Mouse (Mus musculus) embryonic facial prominence, embryonic 14.5 days (tissue): ENCODE measurements around the gene Zfp385b. TPM values are rescaled to one million over a fixed set of nuclear protein-coding genes. Genes with fewer than 3 reads are reported as not detected.

Experiments
- ATAC-seq: fragments of 200-750 bp; cut with Nextera tagmentation; 2 replicates; pipeline ENCODE4 v1.8.0; 2017; ENCODE audit warnings: low read depth, moderate number of reproducible peaks, moderate TSS enrichment
- DNase-seq: peaks from one replicate; pipeline ENCODE4 v3.0.0-alpha.2; 2015; ENCODE audit warnings: low spot score
- H3K27ac ChIP-seq: fragments of 300-500 bp; sonication (generic); replicated peaks from 2 replicates; pipeline ENCODE4 v1.5.1; 2014; ENCODE audit warnings: low read depth, mild to moderate bottlenecking, low read length, moderate library complexity
- H3K27me3 ChIP-seq: fragments of 300-500 bp; sonication (generic); replicated peaks from 2 replicates; pipeline ENCODE4 v1.6.1; 2014; ENCODE audit warnings: low read length; ENCODE audit not compliant: control insufficient read depth, insufficient read depth
- H3K36me3 ChIP-seq: fragments of 300-500 bp; sonication (generic); 2 replicates; pipeline ENCODE4 v1.6.1; 2014; ENCODE audit warnings: low read length, mixed read lengths; ENCODE audit not compliant: control insufficient read depth, insufficient read depth
- H3K4me1 ChIP-seq: fragments of 300-500 bp; sonication (generic); 2 replicates; pipeline ENCODE4 v1.6.1; 2014; ENCODE audit warnings: antibody characterized with exemption, low read length; ENCODE audit not compliant: control insufficient read depth, insufficient read depth
- H3K4me2 ChIP-seq: fragments of 300-500 bp; sonication (generic); 2 replicates; pipeline ENCODE4 v1.6.1; 2014; ENCODE audit warnings: low read depth, mild to moderate bottlenecking, low read length, moderate library complexity, mixed read lengths
- H3K4me3 ChIP-seq: fragments of 300-500 bp; sonication (generic); 2 replicates; pipeline ENCODE4 v1.5.1; 2014; ENCODE audit warnings: low read depth, mild to moderate bottlenecking, low read length
- H3K9ac ChIP-seq: fragments of 300-500 bp; sonication (generic); 2 replicates; pipeline ENCODE4 v1.6.1; 2014; ENCODE audit warnings: low read depth, mild to moderate bottlenecking, low read length, moderate library complexity, mixed read lengths
- H3K9me3 ChIP-seq: fragments of 300-500 bp; sonication (generic); 2 replicates; pipeline ENCODE4 v1.6.1; 2016; ENCODE audit warnings: low read length; ENCODE audit not compliant: control insufficient read depth
- WGBS: fragments of 180-500 bp; shearing (Covaris S2); extraction: QIAGEN DNeasy Blood & Tissue Kit; methylation state at CpG from one replicate; pipeline ENCODE4 v1.1.7; 2014; 5-methylcytosine and 5-hydroxymethylcytosine counted together
- polyA plus RNA-seq: library from polyadenylated mRNA; unstranded; fragments of >200 nt; fragmentation: Nextera tagmentation; extraction: Ambion mirVana; gene quantifications from 2 replicates; pipeline ENCODE4 v1.2.1, GENCODE M21; 2014

Gene Zfp385b
- polyA plus RNA-seq, 1 experiment from 2014 or later: 8.9 TPM

GRCm38 (mm10) chr2:77801430-77801829, 18.0 kb downstream of the Zfp385b start:
- Histone ChIP-seq H3K9me3 (no peaks in the 10 kb centered on the region), H3K27ac (no peak overlapping the region), H3K9ac (no peak overlapping the region), H3K36me3 (no peaks in the 10 kb centered on the region), H3K4me2 (no peak overlapping the region), H3K4me3 (no peak overlapping the region), H3K4me1 (no peaks in the 10 kb centered on the region), H3K27me3 (no peaks in the 10 kb centered on the region)
- 74% methylated on average over 4 of the region's 4 CpGs for WGBS
- ATAC-seq (no peak), DNase-seq (no peak)

- DNase-seq (no peak), ATAC-seq (no peak)
- Histone ChIP-seq H3K4me2 (no peak overlapping the region), H3K27ac (no peak overlapping the region), H3K27me3 (no peaks in the 10 kb centered on the region), H3K4me3 (no peak overlapping the region), H3K36me3 (no peaks in the 10 kb centered on the region), H3K4me1 (no peaks in the 10 kb centered on the region), H3K9ac (no peak overlapping the region), H3K9me3 (no peaks in the 10 kb centered on the region)
- WGBS: 86% methylated on average over 5 of the region's 5 CpGs
Observed at GRCm38 (mm10) chr2:77801009-77801408, 18.4 kb downstream of the Zfp385b start.

- Histone ChIP-seq H3K9me3 (no peaks in the 10 kb centered on the region), H3K27ac (no peak overlapping the region), H3K4me3 (no peak overlapping the region), H3K36me3 (no peaks in the 10 kb centered on the region), H3K4me2 (no peak overlapping the region), H3K9ac (no peak overlapping the region), H3K4me1 (no peaks in the 10 kb centered on the region), H3K27me3 (no peaks in the 10 kb centered on the region)
- DNase-seq (no peak), ATAC-seq (no peak)
- 79% methylated on average over 5 of the region's 5 CpGs for WGBS
Observed at GRCm38 (mm10) chr2:77797233-77797632, 22.2 kb downstream of the Zfp385b start.

GRCm38 (mm10) chr2:77795859-77796552, 23.4 kb downstream of the Zfp385b start:
- ATAC-seq (no peak), DNase-seq (peak; percentile 41)
- no peaks in the 10 kb centered on the region for H3K9me3 ChIP-seq

GRCm38 (mm10) chr2:77790846-77791245, 28.6 kb downstream of the Zfp385b start:
- Histone ChIP-seq H3K27me3 (no peaks in the 10 kb centered on the region), H3K4me2 (no peak overlapping the region), H3K9me3 (no peaks in the 10 kb centered on the region), H3K4me1 (no peaks in the 10 kb centered on the region), H3K36me3 (no peaks in the 10 kb centered on the region), H3K4me3 (no peak overlapping the region), H3K27ac (no peak overlapping the region), H3K9ac (no peak overlapping the region)
- DNase-seq (no peak), ATAC-seq (no peak)
- WGBS: 80% methylated on average over 4 of the region's 4 CpGs

More at GRCm38 (mm10) chr2:77795859-77796552, 23.4 kb downstream of the Zfp385b start:
- Histone ChIP-seq H3K4me1 (no peaks in the 10 kb centered on the region), H3K4me3 (no peak overlapping the region), H3K27me3 (no peaks in the 10 kb centered on the region), H3K27ac (no peak overlapping the region), H3K4me2 (no peak overlapping the region), H3K9ac (no peak overlapping the region), H3K36me3 (no peaks in the 10 kb centered on the region)
- WGBS: 66% methylated on average over 8 of the region's 8 CpGs

- Histone ChIP-seq H3K27ac (no peak overlapping the region), H3K9ac (no peak overlapping the region), H3K27me3 (no peaks in the 10 kb centered on the region), H3K36me3 (no peaks in the 10 kb centered on the region), H3K4me2 (no peak overlapping the region), H3K9me3 (no peaks in the 10 kb centered on the region), H3K4me1 (no peaks in the 10 kb centered on the region), H3K4me3 (no peak overlapping the region)
- no peak for ATAC-seq
- DNase-seq: no peak
- 82% methylated on average over 9 of the region's 9 CpGs for WGBS
Observed at GRCm38 (mm10) chr2:77790295-77790694, 29.1 kb downstream of the Zfp385b start.

GRCm38 (mm10) chr2:77781390-77781789, 38.0 kb downstream of the Zfp385b start:
- WGBS: 72% methylated on average over 7 of the region's 7 CpGs
- Histone ChIP-seq H3K27ac (0 out of 2 replicates have a peak overlapping the region, but pooled peaks have one; percentile 10), H3K27me3 (no peaks in the 10 kb centered on the region), H3K9me3 (no peaks in the 10 kb centered on the region), H3K36me3 (no peaks in the 10 kb centered on the region), H3K4me3 (no peak overlapping the region), H3K4me2 (no peak overlapping the region), H3K4me1 (0 out of 2 replicates have a peak, but pooled peaks cover 6% of the 10 kb centered on the region), H3K9ac (no peak overlapping the region)
- ATAC-seq (no peak), DNase-seq (peak; percentile 55)

GRCm38 (mm10) chr2:77777781-77778180, 41.7 kb downstream of the Zfp385b start:
- WGBS: 38% methylated on average over 6 of the region's 6 CpGs
- Histone ChIP-seq H3K27ac (no peak overlapping the region), H3K9me3 (no peaks in the 10 kb centered on the region), H3K4me3 (no peak overlapping the region), H3K4me1 (peaks cover 9% of the 10 kb centered on the region; the same call in 1 of the 2 replicates), H3K9ac (no peak overlapping the region), H3K27me3 (no peaks in the 10 kb centered on the region), H3K4me2 (no peak overlapping the region), H3K36me3 (no peaks in the 10 kb centered on the region)
- ATAC-seq (no peak), DNase-seq (no peak)
